Mouse (Mus musculus): Measurements from ENCODE around the gene 6430548M08Rik. TPM values are rescaled to one million over a fixed set of nuclear protein-coding genes. Genes with fewer than 3 reads are reported as not detected.

6430548M08Rik gene
- total and polyA plus RNA-seq, 2 experiments, result 2.4 to 2.9 TPM

- Histone ChIP-seq H3K27ac (replicated peaks; ENCODE audit: insufficient read depth, low read depth, low read length) (no peak overlapping the region), H3K4me3 (ENCODE audit: insufficient read depth, low read depth, low read length) (no peak overlapping the region), H3K4me1 (ENCODE audit: control insufficient read depth, insufficient read depth, low read length) (no peaks in the 10 kb centered on the region), H3K27me3 (ENCODE audit: control insufficient read depth, insufficient read depth, low read length) (no peaks in the 10 kb centered on the region; the same call in 1 of the 2 replicates), H3K9ac (ENCODE audit: low read depth, low read length) (no peak overlapping the region), H3K36me3 (ENCODE audit: control insufficient read depth, insufficient read depth, low read length) (no peaks in the 10 kb centered on the region), H3K79me2 (ENCODE audit: control insufficient read depth, insufficient read depth, low read length) (no peaks in the 10 kb centered on the region)
- WGBS, result 87% methylated on average over 1 of the region's 1 CpGs
- DNase-seq (ENCODE audit: extremely low read depth, low read depth, low spot score), result no peak
- TF ChIP-seq CTCF (IDR thresholded peaks at IDR 0.05; ENCODE audit: low read depth, low read length) (no peak), POLR2A (IDR thresholded peaks at IDR 0.05; ENCODE audit: extremely low read depth, insufficient read depth, low read length) (no peak)
Measured at GRCm38 (mm10) chr8:120173195-120173594, 59.2 kb downstream of the 6430548M08Rik start.

- no peak overlapping the region for H3K9ac ChIP-seq (ENCODE audit: low read depth, low read length)
- H3K27me3 ChIP-seq (ENCODE audit: control insufficient read depth, insufficient read depth, low read length), result no peaks in the 10 kb centered on the region; the same call in 1 of the 2 replicates
- no peaks in the 10 kb centered on the region for H3K36me3 ChIP-seq (ENCODE audit: control insufficient read depth, insufficient read depth, low read length)
- H3K4me1 ChIP-seq (ENCODE audit: control insufficient read depth, insufficient read depth, low read length), result no peaks in the 10 kb centered on the region
- no peak overlapping the region for H3K27ac ChIP-seq (replicated peaks; ENCODE audit: insufficient read depth, low read depth, low read length)
- no peak overlapping the region for H3K4me3 ChIP-seq (ENCODE audit: insufficient read depth, low read depth, low read length)
- no peak for DNase-seq (ENCODE audit: extremely low read depth, low read depth, low spot score)
- WGBS, result 56% methylated on average over 18 of the region's 18 CpGs
- no peaks in the 10 kb centered on the region for H3K79me2 ChIP-seq (ENCODE audit: control insufficient read depth, insufficient read depth, low read length)
- TF ChIP-seq POLR2A (IDR thresholded peaks at IDR 0.05; ENCODE audit: extremely low read depth, insufficient read depth, low read length) (no peak), CTCF (IDR thresholded peaks at IDR 0.05; ENCODE audit: low read depth, low read length) (no peak)
Measured at GRCm38 (mm10) chr8:120174606-120175005, 60.7 kb downstream of the 6430548M08Rik start.

GRCm38 (mm10) chr8:120176605-120177004 lies 62.7 kb downstream of the 6430548M08Rik start:
- no peak for DNase-seq (ENCODE audit: extremely low read depth, low read depth, low spot score)
- 44% methylated on average over 4 of the region's 4 CpGs for WGBS
- no peaks in the 10 kb centered on the region; the same call in 1 of the 2 replicates for H3K27me3 ChIP-seq (ENCODE audit: control insufficient read depth, insufficient read depth, low read length)
- H3K4me1 ChIP-seq (ENCODE audit: control insufficient read depth, insufficient read depth, low read length), result 0 out of 2 replicates have a peak, but pooled peaks cover 1% of the 10 kb centered on the region
- H3K9ac ChIP-seq (ENCODE audit: low read depth, low read length), result no peak overlapping the region
- TF ChIP-seq POLR2A (IDR thresholded peaks at IDR 0.05; ENCODE audit: extremely low read depth, insufficient read depth, low read length) (no peak), CTCF (IDR thresholded peaks at IDR 0.05; ENCODE audit: low read depth, low read length) (no peak)
- H3K27ac ChIP-seq (replicated peaks; ENCODE audit: insufficient read depth, low read depth, low read length), result no peak overlapping the region
- H3K36me3 ChIP-seq (ENCODE audit: control insufficient read depth, insufficient read depth, low read length), result no peaks in the 10 kb centered on the region
- H3K4me3 ChIP-seq (ENCODE audit: insufficient read depth, low read depth, low read length), result no peak overlapping the region
- no peaks in the 10 kb centered on the region for H3K79me2 ChIP-seq (ENCODE audit: control insufficient read depth, insufficient read depth, low read length)

- no peaks in the 10 kb centered on the region for H3K79me2 ChIP-seq (ENCODE audit: control insufficient read depth, insufficient read depth, low read length)
- H3K36me3 ChIP-seq (ENCODE audit: control insufficient read depth, insufficient read depth, low read length), result no peaks in the 10 kb centered on the region
- 7% methylated on average over 25 of the region's 26 CpGs for WGBS
- H3K27me3 ChIP-seq (ENCODE audit: control insufficient read depth, insufficient read depth, low read length), result no peaks in the 10 kb centered on the region; the same call in 1 of the 2 replicates
- no peak within 1 kb of the TSS for H3K27ac ChIP-seq (replicated peaks; ENCODE audit: insufficient read depth, low read depth, low read length)
- TF ChIP-seq POLR2A (IDR thresholded peaks at IDR 0.05; ENCODE audit: extremely low read depth, insufficient read depth, low read length), result no peak
- no peak for TF ChIP-seq CTCF (IDR thresholded peaks at IDR 0.05; ENCODE audit: low read depth, low read length)
- H3K9ac ChIP-seq (ENCODE audit: low read depth, low read length), result no peak within 1 kb of the TSS
- H3K4me1 ChIP-seq (ENCODE audit: control insufficient read depth, insufficient read depth, low read length), result peaks cover 4% of the 10 kb centered on the region; the same call in 1 of the 2 replicates
- no peak within 1 kb of the TSS for H3K4me3 ChIP-seq (ENCODE audit: insufficient read depth, low read depth, low read length)
- no peak for DNase-seq (ENCODE audit: extremely low read depth, low read depth, low spot score)
Measured at GRCm38 (mm10) chr8:120177318-120178123, 63.6 kb downstream of the 6430548M08Rik start, which contains the start of gene Fam92b. Gene Fam92b, minus strand, starts transcription at chr8:120177466.

GRCm38 (mm10) chr8:120178124-120178514 lies 64.2 kb downstream of the 6430548M08Rik start:
- TF ChIP-seq CTCF (IDR thresholded peaks at IDR 0.05; ENCODE audit: low read depth, low read length) (no peak), POLR2A (IDR thresholded peaks at IDR 0.05; ENCODE audit: extremely low read depth, insufficient read depth, low read length) (no peak)
- Histone ChIP-seq H3K9ac (ENCODE audit: low read depth, low read length) (no peak overlapping the region), H3K27me3 (ENCODE audit: control insufficient read depth, insufficient read depth, low read length) (no peaks in the 10 kb centered on the region; the same call in 1 of the 2 replicates), H3K36me3 (ENCODE audit: control insufficient read depth, insufficient read depth, low read length) (no peaks in the 10 kb centered on the region), H3K27ac (replicated peaks; ENCODE audit: insufficient read depth, low read depth, low read length) (no peak overlapping the region), H3K4me3 (ENCODE audit: insufficient read depth, low read depth, low read length) (no peak overlapping the region), H3K79me2 (ENCODE audit: control insufficient read depth, insufficient read depth, low read length) (no peaks in the 10 kb centered on the region), H3K4me1 (ENCODE audit: control insufficient read depth, insufficient read depth, low read length) (peaks cover 6% of the 10 kb centered on the region; the same call in 1 of the 2 replicates)
- 24% methylated on average over 10 of the region's 10 CpGs for WGBS
- no peak for DNase-seq (ENCODE audit: extremely low read depth, low read depth, low spot score)

GRCm38 (mm10) chr8:120179027-120179431 lies 65.1 kb downstream of the 6430548M08Rik start:
- H3K4me1 ChIP-seq (ENCODE audit: control insufficient read depth, insufficient read depth, low read length), result peaks cover 6% of the 10 kb centered on the region; the same call in 1 of the 2 replicates
- H3K36me3 ChIP-seq (ENCODE audit: control insufficient read depth, insufficient read depth, low read length), result no peaks in the 10 kb centered on the region
- TF ChIP-seq CTCF (IDR thresholded peaks at IDR 0.05; ENCODE audit: low read depth, low read length) (peak; percentile 95), POLR2A (IDR thresholded peaks at IDR 0.05; ENCODE audit: extremely low read depth, insufficient read depth, low read length) (no peak)
- WGBS, result 0% methylated on average over 10 of the region's 10 CpGs
- no peaks in the 10 kb centered on the region for H3K79me2 ChIP-seq (ENCODE audit: control insufficient read depth, insufficient read depth, low read length)
- H3K9ac ChIP-seq (ENCODE audit: low read depth, low read length), result no peak overlapping the region
- H3K4me3 ChIP-seq (ENCODE audit: insufficient read depth, low read depth, low read length), result no peak overlapping the region
- DNase-seq (ENCODE audit: extremely low read depth, low read depth, low spot score), result peak; percentile 67
- no peak overlapping the region for H3K27ac ChIP-seq (replicated peaks; ENCODE audit: insufficient read depth, low read depth, low read length)
- no peaks in the 10 kb centered on the region; the same call in 1 of the 2 replicates for H3K27me3 ChIP-seq (ENCODE audit: control insufficient read depth, insufficient read depth, low read length)
